Mouse (Mus musculus): ENCODE data around the gene Osbpl11.

DNA sequence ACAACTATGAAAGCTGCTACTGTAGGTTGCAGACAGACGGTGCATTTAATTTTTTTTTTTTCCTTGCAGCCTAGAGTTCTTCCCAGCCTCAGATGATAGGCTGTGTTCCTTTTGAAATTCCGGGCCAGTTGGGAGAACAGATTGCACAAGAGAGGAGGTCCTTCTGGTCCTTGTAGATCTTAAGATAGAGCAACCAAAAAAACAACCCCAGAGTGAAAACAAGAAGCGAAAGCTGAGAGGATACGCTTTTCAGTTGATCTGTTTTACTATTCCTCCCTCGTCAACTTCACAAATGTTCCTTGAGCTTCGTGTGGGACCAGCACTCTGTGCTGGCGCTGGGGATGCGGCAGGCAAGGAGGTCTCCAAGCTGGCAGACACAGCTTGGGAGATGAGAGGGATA lies 33.3 kb upstream of the Osbpl11 start:
- TF ChIP-seq TAL1 (IDR thresholded peaks at IDR 0.05; ENCODE audit: low read length) (no peak), GATA1 (IDR thresholded peaks at IDR 0.05; ENCODE audit: low read length) (no peak)
